Mouse (Mus musculus) thymus, postnatal 10 days (tissue): ENCODE data around the gene Nsd1.
"Not testable (repeated sequence)": the region's sequence is repeated elsewhere in the genome, so short reads cannot be mapped to it uniquely, and the experiment has no call there.

Experiments
- DNase-seq, 2 experiments: peaks; one replicate each; pipeline ENCODE4 v3.0.0; 2021; ENCODE audit warnings: low spot score in 2 of 2

Gene Nsd1

GRCm38 (mm10) chr13:55209649-55210192 lies at the start of gene Nsd1:
Gene Nsd1, plus strand, starts transcription at chr13:55209782.
- peak in 1 of 2 experiments; percentile 35 for DNase-seq

GRCm38 (mm10) chr13:55162365-55162764 lies 47.2 kb upstream of the Nsd1 start:
- DNase-seq: no peak

GRCm38 (mm10) chr13:55163553-55163952 lies 46.0 kb upstream of the Nsd1 start:
- DNase-seq: no peak

GRCm38 (mm10) chr13:55165831-55166339 lies 43.7 kb upstream of the Nsd1 start:
- no peak for DNase-seq

GRCm38 (mm10) chr13:55166806-55167725 lies 42.5 kb upstream of the Nsd1 start:
- no peak for DNase-seq

- no peak for DNase-seq
These were observed 41.8 kb upstream of the Nsd1 start for GRCm38 (mm10) chr13:55167798-55168197.

GRCm38 (mm10) chr13:55168255-55168654 lies 41.3 kb upstream of the Nsd1 start:
- no peak for DNase-seq

- DNase-seq: no peak
These were observed 40.6 kb upstream of the Nsd1 start for GRCm38 (mm10) chr13:55168958-55169369.

- no peak for DNase-seq
These were observed 37.9 kb upstream of the Nsd1 start for GRCm38 (mm10) chr13:55171517-55172335.

GRCm38 (mm10) chr13:55172336-55172770 lies 37.2 kb upstream of the Nsd1 start:
- DNase-seq: no peak

- no peak for DNase-seq
These were observed 35.2 kb upstream of the Nsd1 start for GRCm38 (mm10) chr13:55174347-55174746.

GRCm38 (mm10) chr13:55176265-55176664 lies 33.3 kb upstream of the Nsd1 start:
- no peak for DNase-seq

- DNase-seq: no peak
These were observed 31.6 kb upstream of the Nsd1 start for GRCm38 (mm10) chr13:55177903-55178496.

- peak; percentile 35 to 60 for DNase-seq
These were observed 31.0 kb upstream of the Nsd1 start for GRCm38 (mm10) chr13:55178556-55178955.

- no peak for DNase-seq
These were observed 30.0 kb upstream of the Nsd1 start for GRCm38 (mm10) chr13:55179591-55179990.

GRCm38 (mm10) chr13:55181786-55182172 lies 27.8 kb upstream of the Nsd1 start:
- no peak for DNase-seq

- DNase-seq: no peak
These were observed 27.2 kb upstream of the Nsd1 start for GRCm38 (mm10) chr13:55182173-55182894.

- no peak for DNase-seq
These were observed 26.2 kb upstream of the Nsd1 start for GRCm38 (mm10) chr13:55183382-55183781.

GRCm38 (mm10) chr13:55187062-55187461 lies 22.5 kb upstream of the Nsd1 start:
- not testable (repeated sequence) for DNase-seq

GRCm38 (mm10) chr13:55189531-55190107 lies 20.0 kb upstream of the Nsd1 start:
- no peak for DNase-seq
